Mouse (Mus musculus): ENCODE measurements around the gene Cd47. TPM values are rescaled to one million over a fixed set of nuclear protein-coding genes. Genes with fewer than 3 reads are reported as not detected.

Gene Cd47
- polyA plus RNA-seq, 1 experiment from 2014 or later = 157 TPM

DNA sequence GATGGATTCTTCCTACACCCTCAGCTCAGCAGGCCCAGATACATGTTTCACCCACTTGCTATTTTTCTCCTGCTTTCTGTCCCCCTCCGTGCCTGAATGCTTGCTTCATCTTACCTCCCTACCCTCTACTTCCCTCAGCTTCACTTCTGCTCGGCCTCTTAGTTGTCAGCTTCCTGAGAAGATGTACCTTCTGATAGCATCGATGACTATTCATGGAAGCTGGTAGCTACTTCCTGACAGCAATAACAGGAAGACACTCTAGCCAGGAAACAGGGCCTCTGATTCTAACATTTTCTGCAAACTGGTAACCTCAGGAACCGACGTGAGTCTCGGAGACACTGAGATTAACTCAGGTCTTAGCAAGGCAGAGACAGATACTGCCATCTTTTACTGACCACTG, 1.5 kb upstream of the Cd47 start:
- Histone ChIP-seq H3K9ac (ENCODE audit: low read depth, low read length) (no peak overlapping the region), H3K4me2 (ENCODE audit: low read length) (no peak overlapping the region), H3K4me1 (ENCODE audit: control insufficient read depth, insufficient read depth, low read length) (peaks cover 2% of the 10 kb centered on the region; the same call in 1 of the 2 replicates), H3K27me3 (ENCODE audit: control insufficient read depth, insufficient read depth, low read depth, low read length) (no peaks in the 10 kb centered on the region), H3K27ac (ENCODE audit: low read length) (no peak overlapping the region), H3K9me3 (replicated peaks; ENCODE audit: control insufficient read depth, low read length, poor library complexity, severe bottlenecking) (no peaks in the 10 kb centered on the region), H3K4me3 (ENCODE audit: low read depth, low read length) (no peak overlapping the region), H3K36me3 (ENCODE audit: control insufficient read depth, insufficient read depth, low read length) (no peaks in the 10 kb centered on the region)
- WGBS = 89% methylated on average over 6 of the region's 6 CpGs
- ATAC-seq = no peak

DNA sequence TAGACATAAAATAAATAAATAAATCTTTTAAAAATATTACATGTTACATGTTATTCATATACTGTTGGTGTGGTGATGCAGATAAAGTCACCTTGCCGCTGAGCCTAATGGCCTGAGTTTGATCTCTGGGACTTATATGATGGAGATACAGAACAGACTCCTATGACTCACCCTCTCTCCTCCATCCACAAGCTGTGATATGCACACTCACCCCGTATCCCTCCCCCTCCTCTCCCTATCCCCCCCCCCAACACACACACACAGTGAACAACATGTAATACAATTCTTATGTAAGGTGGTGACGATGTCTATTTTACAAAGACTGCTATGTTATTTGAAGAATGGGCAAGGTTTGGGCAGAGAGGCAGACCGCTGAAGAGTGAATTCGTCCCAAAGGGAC, 663 bp downstream of the Cd47 start:
- no peaks in the 10 kb centered on the region for H3K9me3 ChIP-seq (replicated peaks; ENCODE audit: control insufficient read depth, low read length, poor library complexity, severe bottlenecking)
- no peak overlapping the region for H3K9ac ChIP-seq (ENCODE audit: low read depth, low read length)
- no peak overlapping the region for H3K4me2 ChIP-seq (ENCODE audit: low read length)
- H3K4me3 ChIP-seq (ENCODE audit: low read depth, low read length) = no peak overlapping the region
- no peaks in the 10 kb centered on the region for H3K36me3 ChIP-seq (ENCODE audit: control insufficient read depth, insufficient read depth, low read length)
- H3K27me3 ChIP-seq (ENCODE audit: control insufficient read depth, insufficient read depth, low read depth, low read length) = no peaks in the 10 kb centered on the region
- no peak for ATAC-seq
- no peak overlapping the region for H3K27ac ChIP-seq (ENCODE audit: low read length)
- peaks cover 8% of the 10 kb centered on the region for H3K4me1 ChIP-seq (ENCODE audit: control insufficient read depth, insufficient read depth, low read length)
- 83% methylated on average over 5 of the region's 5 CpGs for WGBS

DNA sequence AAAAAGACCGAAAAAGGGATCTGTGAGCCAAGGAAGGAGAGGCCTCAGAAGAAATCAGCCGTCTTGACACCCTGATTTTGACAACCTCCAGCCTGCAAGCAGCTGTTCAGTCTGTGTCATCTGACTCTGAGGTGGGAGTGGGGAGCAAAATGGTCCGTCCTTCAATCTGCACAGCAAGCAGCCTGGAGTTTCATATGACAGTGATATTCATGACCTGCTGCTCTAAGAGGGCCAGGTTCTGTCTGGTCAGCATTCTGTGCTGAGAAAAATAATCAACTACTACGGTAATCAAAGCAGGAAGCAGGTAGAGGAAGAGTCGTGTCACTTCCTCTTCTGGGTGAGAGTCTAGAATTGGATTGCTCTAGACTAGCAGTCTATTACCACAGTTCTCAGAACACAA, 1.1 kb downstream of the Cd47 start:
- no peaks in the 10 kb centered on the region for H3K36me3 ChIP-seq (ENCODE audit: control insufficient read depth, insufficient read depth, low read length)
- no peak for ATAC-seq
- no peak overlapping the region for H3K9ac ChIP-seq (ENCODE audit: low read depth, low read length)
- H3K27ac ChIP-seq (ENCODE audit: low read length) = no peak overlapping the region
- H3K9me3 ChIP-seq (replicated peaks; ENCODE audit: control insufficient read depth, low read length, poor library complexity, severe bottlenecking) = no peaks in the 10 kb centered on the region
- no peaks in the 10 kb centered on the region for H3K27me3 ChIP-seq (ENCODE audit: control insufficient read depth, insufficient read depth, low read depth, low read length)
- peaks cover 8% of the 10 kb centered on the region for H3K4me1 ChIP-seq (ENCODE audit: control insufficient read depth, insufficient read depth, low read length)
- no peak overlapping the region for H3K4me3 ChIP-seq (ENCODE audit: low read depth, low read length)
- H3K4me2 ChIP-seq (ENCODE audit: low read length) = no peak overlapping the region
- 72% methylated on average over 5 of the region's 5 CpGs for WGBS

DNA sequence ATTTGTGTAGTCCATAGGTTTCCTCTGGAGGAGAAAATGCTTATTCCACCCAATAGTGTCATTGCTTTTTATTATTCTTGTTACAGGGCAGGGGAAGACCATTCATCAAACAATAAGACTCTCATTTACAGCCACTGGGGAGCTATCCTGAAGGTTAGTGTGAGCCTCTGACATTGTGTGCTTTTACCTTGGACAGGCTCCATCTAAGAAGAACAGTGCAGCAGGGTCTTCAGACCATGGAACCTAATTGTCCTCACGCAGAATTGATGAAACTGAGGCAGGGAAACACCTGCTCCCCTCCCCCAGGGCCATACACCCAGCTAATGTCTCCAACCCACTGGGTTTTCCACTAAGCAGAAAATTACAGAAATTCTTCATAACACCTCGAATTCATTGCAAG, 2.7 kb downstream of the Cd47 start:
- Histone ChIP-seq H3K36me3 (ENCODE audit: control insufficient read depth, insufficient read depth, low read length) (no peaks in the 10 kb centered on the region), H3K27me3 (ENCODE audit: control insufficient read depth, insufficient read depth, low read depth, low read length) (no peaks in the 10 kb centered on the region), H3K27ac (ENCODE audit: low read length) (no peak overlapping the region), H3K9ac (ENCODE audit: low read depth, low read length) (no peak overlapping the region), H3K9me3 (replicated peaks; ENCODE audit: control insufficient read depth, low read length, poor library complexity, severe bottlenecking) (no peaks in the 10 kb centered on the region), H3K4me3 (ENCODE audit: low read depth, low read length) (no peak overlapping the region), H3K4me1 (ENCODE audit: control insufficient read depth, insufficient read depth, low read length) (peaks cover 8% of the 10 kb centered on the region), H3K4me2 (ENCODE audit: low read length) (no peak overlapping the region)
- WGBS = 59% methylated on average over 2 of the region's 2 CpGs
- no peak for ATAC-seq

DNA sequence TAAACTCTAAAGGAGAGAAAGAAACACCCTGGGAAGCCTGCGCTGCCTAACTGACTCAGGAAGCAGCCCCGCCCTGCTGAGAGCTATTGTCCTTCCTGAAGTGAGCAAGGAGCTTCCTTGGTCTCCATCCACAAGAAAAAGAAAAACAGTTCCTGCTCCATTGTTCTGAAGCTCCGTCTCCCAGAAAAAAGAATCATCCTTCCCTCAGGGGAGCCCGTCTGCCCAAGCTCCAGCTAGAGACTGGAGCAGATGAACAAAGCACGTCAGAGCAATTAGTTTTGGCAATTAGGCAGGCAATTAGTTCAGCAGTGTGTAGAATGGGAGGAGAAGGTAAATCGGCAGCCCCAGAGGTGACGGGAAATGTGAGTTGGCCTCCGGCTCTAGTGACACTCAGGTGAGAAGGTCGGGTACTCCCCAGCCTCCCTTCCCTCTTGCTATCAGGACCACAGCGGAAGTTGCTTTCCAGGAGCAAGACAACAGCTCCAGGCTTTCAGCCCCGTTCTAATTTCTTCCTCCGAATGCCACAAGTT, 3.7 kb downstream of the Cd47 start:
- Histone ChIP-seq H3K27ac (ENCODE audit: low read length) (no peak overlapping the region), H3K9me3 (replicated peaks; ENCODE audit: control insufficient read depth, low read length, poor library complexity, severe bottlenecking) (no peaks in the 10 kb centered on the region), H3K9ac (ENCODE audit: low read depth, low read length) (peak overlapping the region; percentile 59), H3K4me3 (ENCODE audit: low read depth, low read length) (peak overlapping the region; percentile 37), H3K27me3 (ENCODE audit: control insufficient read depth, insufficient read depth, low read depth, low read length) (no peaks in the 10 kb centered on the region), H3K4me2 (ENCODE audit: low read length) (peak overlapping the region; percentile 83), H3K36me3 (ENCODE audit: control insufficient read depth, insufficient read depth, low read length) (no peaks in the 10 kb centered on the region), H3K4me1 (ENCODE audit: control insufficient read depth, insufficient read depth, low read length) (peaks cover 8% of the 10 kb centered on the region)
- 1% methylated on average over 12 of the region's 12 CpGs for WGBS
- peak; percentile 71 for ATAC-seq

DNA sequence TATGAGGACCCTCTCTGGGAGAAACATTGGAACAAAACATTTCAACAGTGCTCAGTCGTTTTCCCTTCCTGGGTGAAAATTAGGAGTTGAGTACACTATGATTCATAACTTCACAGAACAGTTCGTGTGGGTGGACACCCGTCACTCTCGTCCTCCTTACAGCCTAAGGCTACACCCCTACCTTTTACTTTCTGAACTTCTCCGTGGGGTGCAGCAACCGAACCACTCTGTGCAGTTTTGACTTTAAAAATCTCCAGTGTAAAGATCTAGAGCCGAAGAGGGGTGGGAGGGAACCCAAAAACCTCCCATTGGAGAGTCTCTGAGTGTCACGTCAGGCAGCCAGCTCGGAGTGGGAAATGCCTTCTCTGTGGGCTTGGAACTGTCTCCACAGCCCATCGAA, 6.6 kb downstream of the Cd47 start:
- H3K36me3 ChIP-seq (ENCODE audit: control insufficient read depth, insufficient read depth, low read length) = no peaks in the 10 kb centered on the region
- no peak for ATAC-seq
- H3K27me3 ChIP-seq (ENCODE audit: control insufficient read depth, insufficient read depth, low read depth, low read length) = no peaks in the 10 kb centered on the region
- WGBS = 87% methylated on average over 10 of the region's 10 CpGs
- H3K9me3 ChIP-seq (replicated peaks; ENCODE audit: control insufficient read depth, low read length, poor library complexity, severe bottlenecking) = no peaks in the 10 kb centered on the region
- H3K27ac ChIP-seq (ENCODE audit: low read length) = no peak overlapping the region
- H3K4me1 ChIP-seq (ENCODE audit: control insufficient read depth, insufficient read depth, low read length) = peaks cover 8% of the 10 kb centered on the region
- H3K9ac ChIP-seq (ENCODE audit: low read depth, low read length) = no peak overlapping the region
- no peak overlapping the region for H3K4me2 ChIP-seq (ENCODE audit: low read length)
- no peak overlapping the region for H3K4me3 ChIP-seq (ENCODE audit: low read depth, low read length)

DNA sequence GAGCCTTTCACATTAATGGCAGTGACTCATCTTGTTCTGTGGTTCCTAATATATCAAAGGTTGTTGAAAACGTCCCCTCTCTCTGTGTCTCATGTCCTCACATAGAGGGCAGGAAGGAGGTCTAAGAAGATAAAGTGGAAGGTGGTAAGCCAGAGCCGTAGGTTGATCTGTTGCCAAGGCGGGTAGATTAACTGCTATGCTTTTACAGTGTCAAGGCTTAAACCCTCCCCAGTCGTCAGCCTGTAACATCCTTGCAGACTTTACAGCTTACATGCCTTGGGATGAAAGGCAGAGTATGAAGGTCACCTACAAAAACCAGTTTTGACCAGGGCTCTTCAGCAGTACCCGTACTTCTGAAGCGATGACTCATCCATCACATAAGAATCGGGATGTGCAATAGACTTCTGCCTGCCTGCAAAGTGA, 7.1 kb downstream of the Cd47 start:
- no peak overlapping the region for H3K27ac ChIP-seq (ENCODE audit: low read length)
- H3K27me3 ChIP-seq (ENCODE audit: control insufficient read depth, insufficient read depth, low read depth, low read length) = no peaks in the 10 kb centered on the region
- no peaks in the 10 kb centered on the region for H3K9me3 ChIP-seq (replicated peaks; ENCODE audit: control insufficient read depth, low read length, poor library complexity, severe bottlenecking)
- no peak overlapping the region for H3K4me3 ChIP-seq (ENCODE audit: low read depth, low read length)
- H3K4me1 ChIP-seq (ENCODE audit: control insufficient read depth, insufficient read depth, low read length) = peaks cover 8% of the 10 kb centered on the region
- WGBS = 77% methylated on average over 7 of the region's 7 CpGs
- no peak for ATAC-seq
- no peak overlapping the region for H3K9ac ChIP-seq (ENCODE audit: low read depth, low read length)
- H3K4me2 ChIP-seq (ENCODE audit: low read length) = no peak overlapping the region
- H3K36me3 ChIP-seq (ENCODE audit: control insufficient read depth, insufficient read depth, low read length) = no peaks in the 10 kb centered on the region

DNA sequence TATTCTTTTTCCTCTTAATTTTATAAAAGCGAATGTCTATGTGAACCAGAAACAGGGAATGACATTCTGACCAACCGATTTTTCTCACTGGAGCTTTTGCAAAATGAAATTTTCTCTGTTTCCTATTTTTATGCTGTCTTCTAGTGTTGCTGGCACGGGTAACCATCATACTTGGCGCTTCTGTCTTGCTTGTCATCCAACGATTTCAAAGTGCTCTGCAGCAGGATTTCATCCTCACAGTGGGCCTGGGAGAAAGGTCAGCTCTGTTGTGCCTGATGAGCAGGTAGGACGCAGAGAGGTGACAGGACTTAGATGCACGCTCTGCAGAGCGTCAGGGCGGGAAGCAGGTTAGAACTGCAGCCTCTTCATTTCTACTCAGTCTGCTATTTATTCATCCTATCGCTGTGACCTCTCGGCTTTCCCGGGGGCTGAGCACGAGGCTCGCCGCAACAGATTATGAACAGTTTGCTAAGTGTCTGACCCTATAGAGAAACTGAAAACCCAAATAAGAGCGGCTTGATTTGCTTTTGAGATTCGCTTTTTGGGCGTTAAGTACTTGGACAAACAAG, 7.6 kb downstream of the Cd47 start:
- ATAC-seq = no peak
- no peak overlapping the region for H3K27ac ChIP-seq (ENCODE audit: low read length)
- H3K9me3 ChIP-seq (replicated peaks; ENCODE audit: control insufficient read depth, low read length, poor library complexity, severe bottlenecking) = no peaks in the 10 kb centered on the region
- WGBS = 78% methylated on average over 18 of the region's 18 CpGs
- H3K36me3 ChIP-seq (ENCODE audit: control insufficient read depth, insufficient read depth, low read length) = no peaks in the 10 kb centered on the region
- no peaks in the 10 kb centered on the region for H3K27me3 ChIP-seq (ENCODE audit: control insufficient read depth, insufficient read depth, low read depth, low read length)
- no peak overlapping the region for H3K9ac ChIP-seq (ENCODE audit: low read depth, low read length)
- H3K4me3 ChIP-seq (ENCODE audit: low read depth, low read length) = no peak overlapping the region
- H3K4me2 ChIP-seq (ENCODE audit: low read length) = no peak overlapping the region
- peaks cover 8% of the 10 kb centered on the region for H3K4me1 ChIP-seq (ENCODE audit: control insufficient read depth, insufficient read depth, low read length)

DNA sequence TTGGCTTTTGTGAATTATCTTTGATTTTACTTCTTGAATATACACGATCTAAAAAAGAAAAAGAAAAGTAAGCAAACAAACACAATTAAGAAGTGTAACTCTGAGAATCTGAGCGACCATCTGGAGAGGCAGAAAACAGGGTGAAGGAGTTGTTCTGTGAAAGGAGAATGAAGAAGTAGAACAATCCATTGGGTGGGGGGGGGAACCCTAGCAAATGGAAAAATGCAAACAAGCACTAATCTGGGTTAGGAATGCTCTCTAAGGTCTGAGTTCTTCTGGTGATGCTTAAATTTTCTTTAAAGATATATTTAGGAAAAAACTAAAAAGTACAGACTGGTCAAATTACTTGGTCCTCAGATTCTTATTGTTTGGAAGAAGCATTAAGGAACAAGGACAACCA, 11.6 kb downstream of the Cd47 start:
- ATAC-seq = no peak
- Histone ChIP-seq H3K9ac (ENCODE audit: low read depth, low read length) (no peak overlapping the region), H3K9me3 (replicated peaks; ENCODE audit: control insufficient read depth, low read length, poor library complexity, severe bottlenecking) (no peaks in the 10 kb centered on the region), H3K36me3 (ENCODE audit: control insufficient read depth, insufficient read depth, low read length) (no peaks in the 10 kb centered on the region), H3K27ac (ENCODE audit: low read length) (no peak overlapping the region), H3K4me3 (ENCODE audit: low read depth, low read length) (no peak overlapping the region), H3K4me2 (ENCODE audit: low read length) (no peak overlapping the region), H3K27me3 (ENCODE audit: control insufficient read depth, insufficient read depth, low read depth, low read length) (no peaks in the 10 kb centered on the region), H3K4me1 (ENCODE audit: control insufficient read depth, insufficient read depth, low read length) (no peaks in the 10 kb centered on the region)
- 80% methylated on average over 2 of the region's 2 CpGs for WGBS
